Mouse (Mus musculus) layer of hippocampus, adult 2 months (tissue): Measurements from ENCODE around the gene Wdr83. TPM values are rescaled to one million over a fixed set of nuclear protein-coding genes. Genes with fewer than 3 reads are reported as not detected.

ENCODE experiments used
- DNase-seq, 2 experiments: peaks; one replicate each; pipeline ENCODE4 v3.0.0; 2022; ENCODE audit warnings: low spot score in 2 of 2
- H3K27ac ChIP-seq: fragments of 200-600 bp; 2 replicates; pipeline ENCODE4 v1.8.1; 2022
- H3K4me3 ChIP-seq: fragments of 200-600 bp; 2 replicates; pipeline ENCODE4 v1.8.1; 2022; ENCODE audit warnings: mild to moderate bottlenecking
- CTCF ChIP-seq: fragments of 200-600 bp; conservative IDR thresholded peaks from 2 replicates; pipeline ENCODE4 v1.8.1; 2022; ENCODE audit warnings: antibody characterized with exemption, mild to moderate bottlenecking, moderate library complexity
- microRNA-seq, 2 experiments: library from miRNA; unstranded; fragments of <30 nt; microRNA quantifications; one replicate each; pipeline ENCODE4 v1.2.0; 2021
- total RNA-seq, 2 experiments: library from RNA; stranded (reverse); gene quantifications; 2 replicates each; pipeline ENCODE4 v1.2.3; 2021

The Wdr83 gene
- total RNA-seq, 2 experiments from 2014 or later = 26.7 to 29.0 TPM

- DNase-seq = peak; percentile 71 to 92
- Histone ChIP-seq H3K4me3 (peak within 1 kb of the TSS; percentile 98), H3K27ac (peak within 1 kb of the TSS; percentile 99)
- no peak for TF ChIP-seq CTCF
These were observed 55.8 kb downstream of the Wdr83 start, which contains the start of gene Asna1 for GRCm38 (mm10) chr8:85025098-85025932. Gene Asna1, minus strand, starts transcription at chr8:85025281.

Small RNAs within 50 kb of the gene (microRNA-seq; reads per million reads assigned to microRNA genes)
- 0.18 to 0.32 reads per million in 2 experiments for gene Gm23388
- gene Mir7070 = 2.6 reads per million in 2 experiments

Other genes starting within 250 kb of the Wdr83 start
- 10 to 100 TPM; 23.3 to 26.1 TPM for gene Gadd45gip1, start 249.8 kb downstream of the Wdr83 start, total RNA-seq
- gene Rad23a, start 240.6 kb downstream of the Wdr83 start, total RNA-seq = 10 to 100 TPM; 63.4 to 75.9 TPM
- 100 to 1,000 TPM; 457 to 504 TPM for gene Calr, start 234.4 kb downstream of the Wdr83 start, total RNA-seq
- 10 to 100 TPM; 49.7 to 58.0 TPM for gene Farsa, start 224.3 kb downstream of the Wdr83 start, total RNA-seq
- 10 to 100 TPM; 17.6 to 19.8 TPM for gene Syce2, start 209.2 kb downstream of the Wdr83 start, total RNA-seq
- gene Gcdh, start 187.4 kb downstream of the Wdr83 start, total RNA-seq = 10 to 100 TPM; 37.5 to 41.2 TPM
- not detected for gene Klf1, start 179.4 kb downstream of the Wdr83 start, total RNA-seq
- 1 to 10 TPM; 3.9 to 5.7 TPM for gene Dnase2a, start 172.7 kb downstream of the Wdr83 start, total RNA-seq
- gene Mast1, start 143.9 kb downstream of the Wdr83 start, total RNA-seq = 10 to 100 TPM; 78.9 to 85.5 TPM
- gene Rtbdn, start 134.3 kb downstream of the Wdr83 start, total RNA-seq = 1 to 10 TPM; 1.1 TPM
- not detected for gene Gm49661, start 111.9 kb downstream of the Wdr83 start, total RNA-seq
- gene Prdx2, start 111.7 kb downstream of the Wdr83 start, total RNA-seq = 100 to 1,000 TPM; 323 to 345 TPM
- gene Rnaseh2a, start 111.5 kb downstream of the Wdr83 start, total RNA-seq = 10 to 100 TPM; 43.0 to 46.9 TPM
- gene Junb, start 102.6 kb downstream of the Wdr83 start, total RNA-seq = 10 to 100 TPM; 57.7 to 63.0 TPM
- gene Hook2, start 90.7 kb downstream of the Wdr83 start, total RNA-seq = 1 to 10 TPM; 9.2 to 10.0 TPM
- not detected for gene Best2, start 66.8 kb downstream of the Wdr83 start, total RNA-seq
- gene Asna1, start 56.0 kb downstream of the Wdr83 start, total RNA-seq = 100 to 1,000 TPM; 119 to 122 TPM
- 100 to 1,000 TPM; 125 to 136 TPM for gene Trir, start 54.5 kb downstream of the Wdr83 start, total RNA-seq
- gene Tnpo2, start 44.4 kb downstream of the Wdr83 start, total RNA-seq = 100 to 1,000 TPM; 170 to 175 TPM
- gene Fbxw9, start 21.3 kb downstream of the Wdr83 start, total RNA-seq = 10 to 100 TPM; 22.6 to 23.5 TPM
- gene Gm5741, start 13.3 kb downstream of the Wdr83 start, total RNA-seq = not detected
- 10 to 100 TPM; 63.4 to 70.6 TPM for gene Dhps, start 9.5 kb downstream of the Wdr83 start, total RNA-seq
- 10 to 100 TPM; 60.8 to 66.3 TPM for gene Wdr83os, start 566 bp downstream of the Wdr83 start, total RNA-seq
- gene Man2b1, start 2.0 kb upstream of the Wdr83 start, total RNA-seq = 10 to 100 TPM; 32.9 to 37.5 TPM
- 1 to 10 TPM; 7.8 to 8.6 TPM for gene Zfp791, start 41.8 kb upstream of the Wdr83 start, total RNA-seq
- not detected for gene Cks1brt, start 70.6 kb upstream of the Wdr83 start, total RNA-seq
- not detected for gene Olfr371, start 144.7 kb upstream of the Wdr83 start, total RNA-seq
- 10 to 100 TPM; 30.4 to 30.6 TPM for gene Orc6, start 218.3 kb upstream of the Wdr83 start, total RNA-seq
- 100 to 1,000 TPM; 127 TPM for gene Vps35, start 218.5 kb upstream of the Wdr83 start, total RNA-seq